Mouse (Mus musculus) macrophage (primary cell): Measurements from ENCODE around the gene Arl4a. TPM values are rescaled to one million over a fixed set of nuclear protein-coding genes. Genes with fewer than 3 reads are reported as not detected.

Source experiments
- H3K27ac ChIP-seq: fragments of 350-480 bp; formaldehyde crosslinking; 2 replicates; pipeline ENCODE4 v1.9.0; 2021
- H3K36me3 ChIP-seq: fragments of 350-480 bp; formaldehyde crosslinking; 2 replicates; pipeline ENCODE4 v1.9.0; 2021; ENCODE audit errors: inconsistent target
- H3K4me3 ChIP-seq: fragments of 350-480 bp; formaldehyde crosslinking; 2 replicates; pipeline ENCODE4 v1.9.0; 2021; ENCODE audit errors: inconsistent target
- H3K79me2 ChIP-seq: fragments of 350-480 bp; formaldehyde crosslinking; 2 replicates; pipeline ENCODE4 v1.9.0; 2021; ENCODE audit errors: inconsistent target
- WGBS: methylation state at CpG from one replicate; pipeline ENCODE4 v1.1.7; 2026; ENCODE audit warnings: inconsistent platforms; ENCODE audit not compliant: missing documents; 5-methylcytosine and 5-hydroxymethylcytosine counted together
- polyA plus RNA-seq: library from polyadenylated mRNA; stranded (reverse); fragments of 250-400 nt; gene quantifications from 3 replicates; pipeline ENCODE4 v1.2.4, GENCODE M21; 2018; ENCODE audit warnings: inconsistent platforms

Arl4a gene
- polyA plus RNA-seq, 1 experiment from 2014 or later, result 12.8 TPM

GRCm38 (mm10) chr12:39957931-39958671, 79.7 kb downstream of the Arl4a start:
- no peaks in the 10 kb centered on the region for H3K36me3 ChIP-seq
- H3K27ac ChIP-seq, result no peak overlapping the region
- no peaks in the 10 kb centered on the region for H3K79me2 ChIP-seq
- WGBS, result 87% methylated on average over 8 of the region's 8 CpGs
- H3K4me3 ChIP-seq, result no peak overlapping the region

DNA sequence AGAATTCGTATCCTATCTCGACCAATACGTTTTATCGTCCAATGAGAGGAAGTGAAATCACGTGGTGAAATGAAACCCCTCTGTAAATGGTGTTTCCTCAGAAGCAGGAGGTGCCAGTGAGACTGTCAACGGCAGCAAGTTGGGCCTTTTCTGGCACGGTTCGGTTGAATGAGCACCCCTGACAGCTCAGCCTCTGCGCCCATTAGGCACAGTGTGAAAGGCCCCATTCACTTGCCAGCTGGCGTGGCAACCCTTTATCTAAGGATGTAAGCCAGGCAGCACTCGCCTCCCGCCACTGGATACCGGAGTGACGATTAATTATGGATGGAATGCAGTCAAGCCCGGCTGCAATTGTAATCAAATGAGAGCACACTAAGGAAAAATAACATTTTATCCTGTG, 81.4 kb downstream of the Arl4a start:
- no peak overlapping the region for H3K27ac ChIP-seq
- no peak overlapping the region for H3K4me3 ChIP-seq
- H3K36me3 ChIP-seq, result no peaks in the 10 kb centered on the region
- no peaks in the 10 kb centered on the region for H3K79me2 ChIP-seq
- 88% methylated on average over 15 of the region's 15 CpGs for whole genome bisulfite sequencing

Other genes with a start within 250 kb of the Arl4a start
- gene Scin, start 96.2 kb upstream of the Arl4a start, polyA plus RNA-seq, result 0.18 to 1.1 TPM (median 0.27 TPM) in 3 replicates
- not detected in 3 replicates for gene Lsmem1, start 161.5 kb upstream of the Arl4a start, polyA plus RNA-seq
- 38.4 to 106 TPM (median 92.1 TPM) in 3 replicates for gene Ifrd1, start 210.5 kb upstream of the Arl4a start, polyA plus RNA-seq